ENCODE assay signal across 16 mouse cellular contexts in genomic region chr4:117379803-117380557, GRCm38 (mm10).
DNase-seq lines count a peak whose midpoint lies in the region; ATAC-seq and TF ChIP-seq lines count a peak whose summit lies in the region.
"Had no signal": no experiment of that assay in that cellular context is flagged by ENCODE, and none has a peak within 500 bp of the region (broad histone marks: within the 10 kb centered on the region; RNA-seq: fewer than 3 reads in every experiment).

No protein-coding gene starts in this region.

- no peaks in the 10 kb centered on the region for H3K9me3 ChIP-seq in kidney, postnatal 0 days (replicated peaks; ENCODE audit: low read length)
- no peaks in the 10 kb centered on the region for H3K9me3 ChIP-seq in forebrain, embryonic 16.5 days (ENCODE audit: control insufficient read depth, low read length)
- H3K9me3 ChIP-seq in midbrain, embryonic 11.5 days (ENCODE audit: control insufficient read depth, low read length): no peaks in the 10 kb centered on the region

- no peak overlapping the region for H3K9ac ChIP-seq in kidney, postnatal 0 days (ENCODE audit: low read depth, low read length)
- H3K9ac ChIP-seq in forebrain, embryonic 16.5 days (replicated peaks; ENCODE audit: low read depth, low read length): no peak overlapping the region
- no peak overlapping the region for H3K9ac ChIP-seq in midbrain, embryonic 11.5 days (ENCODE audit: low read length)

- 42% methylated on average over 14 of the region's 14 CpGs for WGBS in kidney, postnatal 0 days
- 14% methylated on average over 14 of the region's 14 CpGs for WGBS in forebrain, embryonic 16.5 days
- 70% methylated on average over 14 of the region's 14 CpGs for WGBS in midbrain, embryonic 11.5 days

- no peak overlapping the region for H3K4me3 ChIP-seq in kidney, postnatal 0 days (replicated peaks; ENCODE audit: low read depth, low read length)
- H3K4me3 ChIP-seq in forebrain, embryonic 16.5 days (replicated peaks; ENCODE audit: low read length): no peak overlapping the region
- no peak overlapping the region for H3K4me3 ChIP-seq in midbrain, embryonic 11.5 days (ENCODE audit: low read depth, low read length)
- H3K4me3 ChIP-seq in gastrocnemius, adult 2 months: no peak overlapping the region

- TF ChIP-seq CTCF in kidney, postnatal 0 days (IDR thresholded peaks at IDR 0.05; ENCODE audit: low read depth): no peak
- no peak for TF ChIP-seq CTCF in gastrocnemius, adult 2 months (IDR thresholded peaks at IDR 0.05)

- H3K27me3 ChIP-seq in kidney, postnatal 0 days (ENCODE audit: insufficient read depth, low read length): no peaks in the 10 kb centered on the region
- no peaks in the 10 kb centered on the region; the same call in 1 of the 2 replicates for H3K27me3 ChIP-seq in forebrain, embryonic 16.5 days (replicated peaks; ENCODE audit: control insufficient read depth, insufficient read depth, low read length)
- H3K27me3 ChIP-seq in midbrain, embryonic 11.5 days (ENCODE audit: control insufficient read depth, insufficient read depth, low read length): peaks cover 38% of the 10 kb centered on the region

- ATAC-seq in kidney, postnatal 0 days (replicated peaks; ENCODE audit: low FRiP score, low read depth): no peak
- ATAC-seq in forebrain, embryonic 16.5 days: peak; percentile 81
- ATAC-seq in midbrain, embryonic 11.5 days (ENCODE audit: low FRiP score): 0 out of 2 replicates have a peak, but pooled peaks have one; percentile 52

- H3K4me1 ChIP-seq in kidney, postnatal 0 days (replicated peaks; ENCODE audit: insufficient read depth, low read length): no peaks in the 10 kb centered on the region
- H3K4me1 ChIP-seq in forebrain, embryonic 16.5 days (replicated peaks; ENCODE audit: control insufficient read depth, insufficient read depth, low read length): peaks cover 10% of the 10 kb centered on the region
- peaks cover 14% of the 10 kb centered on the region for H3K4me1 ChIP-seq in midbrain, embryonic 11.5 days (ENCODE audit: control insufficient read depth, insufficient read depth, low read length)

- H3K27ac ChIP-seq in kidney, postnatal 0 days: no peak overlapping the region
- H3K27ac ChIP-seq in forebrain, embryonic 16.5 days (ENCODE audit: low read length): no peak overlapping the region
- H3K27ac ChIP-seq in midbrain, embryonic 11.5 days (ENCODE audit: low read depth, low read length): no peak overlapping the region
- H3K27ac ChIP-seq in gastrocnemius, adult 2 months: no peak overlapping the region

- no peaks in the 10 kb centered on the region for H3K36me3 ChIP-seq in kidney, postnatal 0 days (ENCODE audit: insufficient read depth, low read length)
- no peaks in the 10 kb centered on the region for H3K36me3 ChIP-seq in forebrain, embryonic 16.5 days (ENCODE audit: control insufficient read depth, insufficient read depth)
- H3K36me3 ChIP-seq in midbrain, embryonic 11.5 days (ENCODE audit: control insufficient read depth, insufficient read depth, low read length): no peaks in the 10 kb centered on the region

- H3K4me2 ChIP-seq in kidney, postnatal 0 days (ENCODE audit: low read length): no peak overlapping the region
- no peak overlapping the region for H3K4me2 ChIP-seq in forebrain, embryonic 16.5 days (ENCODE audit: low read length)
- no peak overlapping the region for H3K4me2 ChIP-seq in midbrain, embryonic 11.5 days
- H3K4me2 ChIP-seq: heart, embryonic 11.5 days; liver, embryonic 11.5 days had no signal

- DNase-seq in kidney, postnatal 0 days (ENCODE audit: low spot score): peak; percentile 6
- DNase-seq in kidney, postnatal 10 days: no peak
- DNase-seq in midbrain, embryonic 11.5 days (ENCODE audit: low spot score, missing footprints): no peak
- DNase-seq in retina, embryonic 14.5 days (ENCODE audit: low spot score): peak; percentile 45
- DNase-seq in adipocyte (ENCODE audit: low spot score): no peak
- no peak for DNase-seq in gastrocnemius, adult 2 months
- DNase-seq in lung, postnatal 10 days: no peak
- DNase-seq: adrenal gland, postnatal 14 days; cerebellum, postnatal 14 days; gastrocnemius, postnatal 14 days; heart, postnatal 4 days; kidney, adult 2 months; right cerebral cortex, postnatal 25 days had no signal

- intact Hi-C loops in gastrocnemius, adult 2 months (cut with DNase I): no loop called here

Comparison
In these comparisons a context has a peak if more than half of its experiments do, and no peak if none do; other contexts are left out.
1. DNase-seq: peak in kidney, postnatal 0 days (single experiment) and retina, embryonic 14.5 days (single experiment); none in kidney, postnatal 10 days (single experiment), midbrain, embryonic 11.5 days (single experiment), adipocyte (single experiment), gastrocnemius, adult 2 months (single experiment) and lung, postnatal 10 days (single experiment).